Mouse (Mus musculus) megakaryocyte progenitor cell, adult 5-6 weeks (primary cell): Measurements from ENCODE around the gene Txn1. TPM values are rescaled to one million over a fixed set of nuclear protein-coding genes. Genes with fewer than 3 reads are reported as not detected.

Experiments
- ATAC-seq: replicated peaks from 2 replicates; pipeline ENCODE4 v1.8.0; 2016; ENCODE audit warnings: mild to moderate bottlenecking, moderate TSS enrichment, inconsistent platforms; ENCODE audit not compliant: poor library complexity
- total RNA-seq, 2 experiments: library from RNA; stranded (forward) in 1 of 2; stranded (reverse) in 1 of 2; fragments of 157-497, 149-512 nt in 1 of 2; fragments of 200-1000 nt in 1 of 2; gene quantifications; 2 replicates each; pipeline versions ENCODE4 v1.2.3 to v1.2.4; 2015 to 2017

Txn1 gene
- total RNA-seq, 2 experiments from 2014 or later = 220 to 427 TPM

DNA sequence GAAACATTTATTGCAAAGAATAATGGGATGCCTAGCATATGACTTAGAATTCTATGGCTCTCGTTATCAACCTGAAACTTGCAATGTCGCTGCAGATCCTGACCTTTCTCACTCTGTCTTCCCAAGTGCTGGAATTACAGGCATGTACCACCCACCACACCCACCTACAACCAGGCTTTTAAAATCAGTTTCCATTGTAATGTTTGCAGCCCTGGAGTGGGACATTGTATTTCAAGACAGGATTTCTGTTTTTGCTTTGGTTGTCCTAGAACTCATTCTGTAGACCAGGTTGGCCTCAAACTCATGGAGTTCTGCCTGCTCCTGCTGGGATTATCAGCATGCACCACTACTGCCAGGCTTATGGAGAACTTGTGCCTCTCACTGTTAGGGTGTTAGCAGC lies 13.3 kb downstream of the Txn1 start:
- no peak for ATAC-seq

DNA sequence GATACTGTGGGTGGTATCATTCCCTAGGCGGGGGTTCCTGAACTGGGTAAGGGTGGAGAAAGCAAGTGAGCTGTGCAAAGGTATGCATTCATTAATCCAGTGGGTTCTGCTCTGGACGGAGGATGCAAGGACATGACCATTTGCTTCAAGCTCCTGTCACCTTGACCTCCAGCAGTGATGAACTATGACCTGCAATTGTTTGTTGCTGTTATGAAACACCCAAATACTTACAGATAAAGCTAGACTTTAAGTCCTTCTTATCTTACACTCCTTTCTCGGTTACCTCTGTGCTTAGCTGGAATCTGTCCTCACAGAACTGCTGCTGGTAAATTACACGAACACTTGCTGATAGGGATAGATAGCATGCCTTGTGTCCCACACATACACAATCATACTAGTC lies 15.6 kb downstream of the Txn1 start:
- ATAC-seq = no peak

DNA sequence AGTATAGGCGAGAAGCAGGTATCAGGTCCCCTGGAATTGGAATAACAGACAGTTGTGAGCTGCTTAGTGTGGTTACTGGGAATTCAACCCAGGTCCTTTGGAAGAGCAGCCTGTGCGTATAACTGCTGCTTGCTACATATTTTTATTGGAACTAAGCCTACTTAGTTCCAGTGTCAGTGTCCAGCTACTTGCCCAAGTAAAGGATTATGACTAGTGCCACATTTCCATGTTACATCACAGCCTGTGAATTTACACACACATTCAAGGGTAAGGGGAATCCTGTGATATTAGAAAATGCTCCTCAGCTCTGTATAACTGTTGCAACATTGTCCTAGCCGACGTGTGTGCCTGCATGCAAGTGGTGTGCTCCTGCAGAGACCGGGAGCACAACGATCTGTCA lies 18.9 kb downstream of the Txn1 start:
- no peak for ATAC-seq

DNA sequence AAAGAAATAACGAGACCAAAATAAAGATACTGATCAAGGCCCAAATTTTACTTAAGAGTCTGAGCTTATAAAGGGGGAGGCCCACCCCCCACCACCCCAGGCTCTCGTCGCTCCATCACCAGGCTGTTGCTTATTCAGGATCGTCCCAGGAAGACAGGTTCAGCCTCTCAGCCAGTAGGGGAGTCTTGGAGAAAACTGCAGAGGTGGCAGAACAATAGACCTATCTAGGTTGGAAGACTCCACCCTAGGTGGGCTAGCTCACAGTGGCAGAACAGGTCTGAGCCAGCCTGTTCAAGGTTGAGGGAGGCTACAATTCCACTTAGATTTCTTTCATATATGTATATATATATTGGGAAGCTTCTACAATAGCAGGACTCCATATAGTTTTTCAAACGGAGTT lies 22.0 kb downstream of the Txn1 start:
- ATAC-seq = no peak

DNA sequence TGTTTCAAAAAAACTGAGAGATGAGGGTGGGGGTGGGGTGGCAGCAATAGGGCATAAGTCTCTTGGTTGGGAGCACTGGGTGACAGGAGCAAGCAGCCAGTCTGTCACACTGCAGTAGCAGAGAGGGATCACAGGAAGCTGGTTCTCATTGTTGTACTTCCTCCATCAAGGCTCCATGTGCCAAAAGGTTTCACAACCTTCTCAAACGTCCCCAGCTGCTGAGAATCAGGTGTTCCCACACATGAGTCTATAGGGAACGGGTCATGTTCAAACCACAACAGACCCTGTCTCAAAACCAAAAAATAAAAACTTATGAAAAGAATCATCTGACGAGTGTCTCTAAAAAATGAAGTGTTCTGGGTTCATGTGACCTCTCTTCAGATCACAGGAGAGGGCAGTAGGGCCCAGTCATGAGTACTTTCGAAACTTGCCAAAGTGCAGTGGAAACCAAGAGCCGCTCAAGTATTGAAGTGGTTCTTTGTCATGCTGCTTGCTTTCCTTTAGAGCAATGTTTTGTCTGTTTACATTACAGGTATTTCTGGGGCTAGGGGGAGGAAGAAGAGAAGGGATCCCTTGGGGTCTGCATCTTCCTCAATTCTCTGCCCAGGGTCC lies 25.5 kb downstream of the Txn1 start:
- peak; percentile 88 for ATAC-seq

DNA sequence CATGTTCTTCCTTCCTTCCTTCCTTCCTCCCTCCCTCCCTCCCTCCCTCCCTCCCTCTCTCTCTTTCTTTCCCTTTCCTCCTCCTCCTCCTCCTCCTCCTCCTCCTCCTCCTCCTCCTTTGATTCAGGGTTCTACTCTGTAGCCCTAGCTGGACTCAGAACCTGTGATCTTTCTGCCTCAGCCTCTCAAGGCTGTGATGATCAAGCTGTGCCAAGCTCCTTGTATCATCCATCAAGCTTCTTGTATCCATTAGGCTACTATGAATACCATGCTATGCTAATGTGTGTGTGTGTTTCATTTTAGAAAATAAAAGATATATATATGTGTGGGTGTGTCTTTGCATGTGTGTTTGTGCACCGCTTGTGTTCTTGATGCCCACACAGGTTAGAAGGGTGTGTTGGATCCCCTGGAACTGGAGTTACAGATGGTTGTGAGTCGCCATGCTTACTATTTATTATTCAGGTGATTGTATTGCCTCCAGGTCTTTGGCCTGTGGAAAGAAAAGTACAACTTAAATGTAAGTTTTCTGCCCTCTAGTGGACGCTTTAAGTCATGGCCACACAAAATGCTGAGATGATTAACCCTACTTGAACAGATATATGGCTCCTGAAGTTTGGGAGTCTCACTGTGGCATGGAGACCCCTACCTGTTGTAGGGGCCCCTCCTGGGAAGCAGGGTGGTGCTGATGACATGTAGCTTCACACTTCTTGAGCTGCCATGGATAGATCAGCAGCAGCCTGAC lies 28.6 kb downstream of the Txn1 start:
- peak; percentile 74 for ATAC-seq

DNA sequence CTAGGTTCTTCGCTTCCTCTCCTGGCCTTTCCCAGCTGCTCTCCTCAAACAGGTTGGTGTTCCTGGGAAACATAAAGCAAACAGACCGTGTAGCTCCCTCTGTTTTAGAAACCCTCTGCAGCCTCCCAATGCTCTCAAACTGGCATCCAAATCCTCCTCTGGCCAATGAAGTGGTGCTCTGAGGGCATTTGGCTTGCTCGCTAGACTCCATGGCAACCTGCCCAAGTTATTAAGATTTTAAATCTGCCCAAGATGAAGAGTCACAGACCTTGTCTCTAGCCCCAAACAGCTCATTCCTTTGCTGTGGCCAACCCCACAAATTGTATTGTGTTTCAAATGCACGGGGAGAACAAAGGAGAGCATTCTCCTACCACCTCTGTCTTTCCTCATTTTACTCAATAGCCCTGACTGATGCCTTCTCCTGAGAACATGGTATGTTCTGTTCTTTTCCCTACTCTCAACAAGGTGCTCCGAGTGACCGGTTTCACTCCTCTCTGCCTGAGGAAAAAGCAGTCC lies 31.6 kb downstream of the Txn1 start:
- ATAC-seq = no peak

DNA sequence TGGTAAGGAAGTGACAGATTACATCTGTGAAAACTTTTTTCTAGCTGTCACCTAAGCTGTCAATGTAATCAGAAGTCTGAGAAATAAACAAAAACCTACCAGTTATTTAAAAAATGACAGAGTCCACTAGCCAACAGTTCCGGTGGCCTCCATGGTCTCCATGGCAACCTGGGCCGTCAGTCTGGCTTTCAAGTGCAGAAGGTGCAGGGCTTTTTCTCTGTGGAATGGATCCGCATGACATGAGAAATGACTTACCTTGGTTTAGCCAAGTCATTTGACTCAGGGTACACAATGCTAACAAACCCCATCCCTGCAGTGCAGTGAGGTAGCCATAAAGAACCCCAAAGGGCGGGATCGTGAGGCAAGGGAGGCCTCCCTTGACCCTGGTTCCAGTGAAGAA lies 34.0 kb downstream of the Txn1 start:
- ATAC-seq = no peak

DNA sequence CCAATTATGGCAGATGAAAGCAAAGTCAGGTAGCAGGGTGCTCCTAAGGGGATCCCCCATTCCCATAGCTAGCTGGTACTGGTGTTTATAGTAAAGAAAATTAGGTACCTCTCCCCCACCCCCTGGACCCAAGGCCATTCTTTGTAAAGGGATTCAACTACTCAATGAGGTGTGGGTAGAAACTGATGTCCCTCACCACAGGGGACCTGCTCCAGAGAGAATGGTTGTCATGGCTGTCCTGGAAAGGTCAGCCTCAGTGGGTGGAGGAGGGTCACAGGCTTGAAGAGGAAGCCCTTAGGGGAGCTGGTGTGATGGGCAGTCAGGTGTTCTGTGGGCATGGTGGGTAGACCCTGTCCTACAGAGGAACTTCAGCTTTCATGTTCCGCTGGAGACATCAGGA lies 35.7 kb downstream of the Txn1 start:
- no peak for ATAC-seq

DNA sequence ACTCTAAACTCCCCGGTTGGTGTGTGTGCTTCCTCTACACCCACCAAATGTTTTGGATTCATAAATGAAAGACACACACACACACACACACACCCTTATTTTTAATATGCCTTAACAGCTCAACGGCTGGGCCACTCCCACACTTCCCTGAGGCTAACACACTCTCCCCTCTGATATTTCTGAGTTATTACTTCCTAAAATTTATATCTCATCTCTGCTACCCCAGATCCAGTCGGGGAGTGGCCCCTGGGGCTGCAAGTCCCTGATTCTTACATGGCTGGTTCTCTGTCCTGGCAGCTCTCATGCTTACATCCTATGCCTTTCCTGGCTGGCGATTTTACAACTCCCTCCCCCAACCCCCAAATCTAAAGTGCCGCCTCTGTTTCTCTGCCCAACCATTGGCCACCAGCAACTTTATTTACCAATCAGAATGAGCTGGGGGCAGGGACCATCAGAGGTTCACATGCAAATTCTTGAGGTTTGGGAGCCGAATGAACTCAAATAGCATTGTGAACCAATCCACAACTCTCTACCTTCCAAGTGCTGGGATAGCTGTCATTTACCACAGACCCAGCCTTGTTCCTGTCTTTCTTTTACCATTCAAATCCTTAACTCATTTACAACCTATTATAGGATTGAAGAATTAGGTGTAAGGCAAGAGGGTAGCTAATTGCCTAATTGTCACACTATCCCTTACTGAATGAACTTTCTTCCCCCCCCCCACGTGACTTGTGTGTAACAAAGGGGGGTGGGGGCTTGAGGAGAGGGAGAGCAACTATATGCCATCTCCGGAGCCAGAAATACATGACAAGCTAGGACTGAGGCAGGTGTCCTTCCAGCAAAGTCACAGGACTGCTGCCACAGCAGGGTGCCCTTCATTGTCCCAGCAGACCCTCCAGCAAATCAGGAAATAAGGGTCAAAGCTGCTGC lies 36.5 kb downstream of the Txn1 start:
- peak; percentile 60 for ATAC-seq

DNA sequence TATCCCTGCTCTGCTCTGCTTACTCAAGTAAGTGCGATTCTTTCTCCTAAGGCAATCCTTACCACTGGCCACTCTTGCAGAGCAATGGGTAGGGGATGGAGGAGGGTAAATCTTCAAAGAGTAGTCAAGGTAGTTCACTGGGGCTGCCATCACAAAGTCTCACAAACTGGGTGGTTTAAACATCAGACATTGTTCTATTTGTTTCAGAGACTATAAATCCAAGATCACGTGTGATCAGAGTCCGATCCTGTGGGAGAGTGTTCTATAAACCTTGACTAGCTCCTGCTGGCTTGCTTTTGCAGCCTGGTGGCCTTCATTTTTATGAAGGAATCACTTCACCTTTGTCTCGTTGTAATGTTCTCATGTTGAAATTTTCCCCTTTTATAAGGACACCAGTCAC lies 39.5 kb downstream of the Txn1 start:
- ATAC-seq = no peak

DNA sequence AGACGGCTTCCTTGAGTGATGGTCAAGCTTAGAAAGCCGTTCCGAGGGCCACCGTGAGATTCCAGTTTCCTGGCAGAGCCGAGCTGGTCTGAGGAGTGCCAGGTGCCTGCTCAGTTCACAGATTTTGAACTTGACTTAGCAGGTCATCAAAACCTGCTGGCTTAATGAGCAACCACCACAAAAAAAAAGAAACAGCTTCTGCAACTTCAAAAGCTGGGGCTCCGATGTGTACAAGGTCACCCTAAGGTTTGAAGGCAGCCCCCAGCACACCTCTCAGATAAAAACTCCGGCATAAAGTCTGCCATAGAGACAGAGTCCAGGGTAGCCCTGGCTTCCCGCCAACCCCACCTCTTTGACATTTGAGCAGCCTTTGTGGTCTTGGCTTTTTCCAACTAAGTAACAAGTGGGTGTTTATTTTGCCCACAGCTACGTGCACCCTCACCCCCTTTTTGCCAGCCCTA lies 40.0 kb downstream of the Txn1 start, which contains the start of gene D630039A03Rik:
Gene D630039A03Rik, minus strand, starts transcription at position 97 of the 461 bp plus-strand sequence.
- 0 out of 2 replicates have a peak, but pooled peaks have one; percentile 14 for ATAC-seq

DNA sequence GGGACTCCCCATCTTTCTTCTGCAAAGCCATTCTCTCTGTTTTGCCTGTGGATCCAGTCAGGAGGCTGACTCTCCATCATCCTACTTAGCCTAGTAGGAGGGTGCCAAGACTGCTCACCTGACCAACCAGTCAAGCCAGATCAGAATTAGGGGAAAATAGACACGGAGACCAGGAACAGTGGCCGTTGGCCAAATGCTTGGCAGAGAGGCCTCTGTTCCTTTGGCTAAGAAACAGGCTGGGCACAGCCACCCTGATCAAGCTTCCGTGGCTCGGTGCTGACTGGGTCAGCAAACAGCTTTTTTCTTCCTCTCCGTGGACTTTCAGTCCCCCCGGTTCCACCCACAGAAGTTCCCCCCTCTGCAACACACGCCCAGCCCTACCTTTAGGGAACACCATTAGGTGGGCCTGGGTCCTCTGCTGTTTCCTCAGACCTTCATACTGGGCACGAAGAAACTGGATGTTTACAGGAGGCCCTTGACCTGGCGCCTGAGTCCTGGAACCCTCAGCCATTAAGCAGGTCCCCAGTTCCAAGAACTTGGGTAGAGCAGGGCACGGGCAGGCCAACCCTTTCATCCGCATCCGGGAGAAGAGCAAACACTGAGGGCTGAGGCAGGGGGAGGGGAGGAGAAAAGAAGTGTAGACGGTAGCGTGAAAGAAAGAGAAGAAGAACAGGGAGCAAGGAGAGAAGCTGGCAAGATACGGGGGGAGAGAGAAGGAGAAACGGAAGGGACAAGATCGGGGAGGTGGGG lies 40.8 kb downstream of the Txn1 start:
- no peak for ATAC-seq

DNA sequence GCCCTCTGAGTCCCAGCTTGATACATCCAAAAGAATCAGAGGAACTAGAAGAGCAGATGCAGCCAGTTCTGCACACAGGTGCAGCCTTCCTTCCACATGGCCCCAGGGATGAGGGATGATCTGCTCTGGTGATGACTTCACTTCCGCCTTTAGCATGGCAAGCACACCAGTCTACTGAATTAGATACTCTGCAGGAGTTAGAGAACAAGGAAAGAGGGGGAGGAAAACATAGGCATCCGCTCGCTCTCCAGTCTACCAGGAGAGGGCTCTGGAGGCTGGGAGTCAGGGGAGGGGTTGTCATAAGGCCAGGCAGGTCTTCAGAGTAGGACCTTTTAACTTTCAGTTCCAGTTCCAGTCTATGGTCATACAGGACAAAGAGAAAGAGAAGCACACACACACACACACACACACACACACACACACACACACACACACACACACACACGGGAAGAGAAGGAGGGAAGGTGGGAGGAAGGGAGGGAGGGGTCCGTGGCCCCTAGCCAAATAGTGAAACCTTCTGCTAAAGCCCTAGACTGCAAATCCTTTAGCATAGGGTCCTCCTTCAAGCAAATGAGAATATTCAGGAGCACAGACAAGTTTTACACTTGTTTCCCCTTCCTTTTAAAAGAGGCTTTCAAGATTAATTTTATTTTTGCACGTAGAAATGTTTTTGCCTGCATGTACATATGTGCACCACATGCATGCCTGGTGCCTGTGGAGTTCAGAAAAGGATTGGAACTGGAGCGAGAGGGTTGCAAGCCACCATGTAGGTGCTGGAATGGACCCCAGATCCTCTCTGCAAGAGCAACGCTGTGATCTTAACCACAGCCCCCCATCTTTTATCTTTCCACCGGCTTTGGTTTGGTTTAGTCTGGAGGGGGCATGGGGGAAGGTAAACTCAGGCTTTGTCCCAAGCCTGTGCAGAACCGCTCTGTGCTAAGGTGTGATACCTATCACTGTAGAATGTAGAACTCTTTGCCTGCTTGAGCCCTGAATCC lies 41.7 kb downstream of the Txn1 start:
- peak; percentile 41; the same call in 1 of the 2 replicates for ATAC-seq

DNA sequence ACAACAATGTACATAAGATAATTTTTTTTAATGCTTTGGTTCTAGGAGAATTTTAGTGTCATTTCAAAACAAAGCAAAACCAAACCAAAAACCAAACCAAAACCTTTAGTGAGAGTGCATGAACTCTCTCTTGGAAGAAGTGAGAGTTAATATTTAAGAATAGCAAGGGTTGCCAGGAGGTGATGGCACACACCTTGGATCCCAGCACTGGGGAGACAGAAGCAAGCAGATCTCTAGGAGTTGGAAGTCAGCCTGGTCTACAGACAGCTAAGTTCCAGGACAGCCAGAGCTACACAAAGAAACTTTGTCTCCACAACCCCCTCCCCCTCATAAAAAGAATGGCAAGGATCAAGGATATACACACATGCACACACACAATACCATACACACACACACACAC lies 43.2 kb downstream of the Txn1 start:
- no peak for ATAC-seq

DNA sequence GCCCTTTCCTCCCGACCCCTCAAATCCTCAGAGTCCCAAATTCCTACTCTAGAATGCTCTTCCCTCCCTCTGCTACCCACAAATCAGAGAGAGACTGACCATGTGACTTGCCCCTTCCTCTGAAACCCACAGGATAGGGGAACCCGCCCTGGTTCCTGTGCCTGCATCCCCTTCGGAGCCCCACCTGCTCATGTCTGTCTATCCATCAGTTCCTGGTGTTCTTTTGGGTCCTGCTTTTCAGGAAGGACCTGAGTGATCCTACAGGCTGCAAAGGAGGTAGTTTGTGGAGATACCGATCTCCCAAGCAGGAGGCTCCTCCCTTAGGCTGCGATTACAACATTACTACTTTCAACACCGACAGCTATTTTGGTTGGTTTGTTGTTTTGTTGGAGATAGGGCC lies 47.4 kb downstream of the Txn1 start:
- peak; percentile 41 for ATAC-seq

DNA sequence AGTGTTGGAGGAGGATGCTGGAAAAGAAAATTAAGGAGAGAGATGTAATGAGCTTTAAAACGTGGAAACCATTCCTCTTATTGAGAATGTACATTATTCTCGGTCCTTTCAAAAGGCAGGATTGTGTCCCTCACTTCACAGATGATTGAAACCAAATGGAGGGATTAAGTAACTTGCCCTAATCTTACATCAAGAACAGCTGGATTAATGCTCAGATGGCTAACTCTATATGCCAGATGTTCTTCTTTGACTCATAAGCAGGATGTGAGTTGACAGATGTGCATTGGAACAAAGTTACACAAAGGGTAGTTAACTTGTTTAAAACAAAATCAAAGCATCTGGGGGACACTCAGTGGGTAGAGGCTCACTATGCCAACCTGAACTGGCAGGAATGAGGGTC lies 49.5 kb downstream of the Txn1 start:
- no peak for ATAC-seq

DNA sequence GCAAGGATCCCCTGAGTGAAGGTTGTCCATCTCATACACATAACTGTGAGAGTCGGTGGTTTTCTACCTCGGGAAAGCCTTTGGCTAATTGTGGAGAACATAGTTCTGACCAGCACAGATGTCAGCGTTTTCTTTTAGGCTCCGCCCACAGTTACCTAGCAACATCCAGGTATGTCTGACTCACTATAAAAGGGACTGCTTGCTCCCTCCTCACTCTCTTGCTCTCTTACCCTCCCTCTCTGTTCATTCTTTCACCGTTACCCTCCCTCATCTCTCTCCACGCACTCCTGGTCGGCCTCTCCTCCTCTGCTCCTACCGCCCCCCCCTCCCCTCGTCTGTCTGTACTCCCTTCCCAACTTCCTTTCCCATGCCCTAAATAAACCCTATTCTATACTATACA lies 51.6 kb downstream of the Txn1 start:
- ATAC-seq = no peak

DNA sequence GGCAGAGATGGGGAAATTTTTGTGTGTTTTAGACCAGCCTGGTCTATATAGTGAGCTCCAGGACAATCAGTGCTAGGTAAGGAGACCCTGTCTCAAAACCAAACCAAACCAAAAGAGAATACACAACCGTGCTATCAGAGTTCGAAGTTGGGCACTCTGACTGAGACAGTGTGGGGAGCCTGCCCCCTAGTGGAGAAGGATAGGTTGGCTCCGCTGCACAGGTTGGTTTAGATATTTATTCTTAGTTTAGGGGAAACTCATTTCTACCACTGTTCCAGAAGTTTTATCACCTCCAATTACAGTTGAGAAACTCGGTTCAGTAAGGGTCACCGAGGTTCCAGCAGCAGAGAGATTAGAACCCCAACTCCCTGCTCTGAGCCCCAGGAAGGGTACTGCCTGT lies 52.0 kb downstream of the Txn1 start:
- peak; percentile 71 for ATAC-seq
